ENCODE assay signal across 9 mouse cellular contexts in the genomic region with DNA sequence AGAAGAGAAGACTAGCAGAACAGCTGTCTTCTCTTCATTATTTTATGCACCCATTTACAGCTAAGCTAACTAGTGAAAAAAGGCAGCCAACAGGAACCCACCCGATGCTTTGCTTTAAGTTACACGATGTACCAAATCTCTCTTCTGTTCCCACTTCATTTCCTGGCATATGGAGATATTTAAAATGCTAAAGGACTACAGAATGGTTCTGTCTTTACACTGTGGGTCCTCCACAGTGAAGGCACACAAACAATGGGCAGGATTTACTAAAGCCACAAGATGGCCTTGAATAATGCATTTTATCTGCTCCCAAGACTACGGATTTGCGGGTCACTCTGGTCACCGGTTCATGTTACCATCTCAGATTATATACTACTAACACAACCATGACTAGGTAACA. TPM values are rescaled to one million over a fixed set of nuclear protein-coding genes. Genes with fewer than 3 reads are reported as not detected.
DNase-seq lines count a peak whose midpoint lies in the region; ATAC-seq and TF ChIP-seq lines count a peak whose summit lies in the region.
"Had no signal": no experiment of that assay in that cellular context is flagged by ENCODE, and none has a peak within 500 bp of the region (broad histone marks: within the 10 kb centered on the region; RNA-seq: fewer than 3 reads in every experiment).

No protein-coding gene starts in this region.

- H3K9me3 ChIP-seq in intestine, embryonic 14.5 days (ENCODE audit: control insufficient read depth, low read length), result no peaks in the 10 kb centered on the region
- no peaks in the 10 kb centered on the region for H3K9me3 ChIP-seq in intestine, postnatal 0 days (ENCODE audit: control insufficient read depth)
- no peaks in the 10 kb centered on the region for H3K9me3 ChIP-seq in hindbrain, embryonic 11.5 days (ENCODE audit: control insufficient read depth, low read length)
- no peaks in the 10 kb centered on the region for H3K9me3 ChIP-seq in midbrain, embryonic 13.5 days

- peak overlapping the region; percentile 86 for H3K4me3 ChIP-seq in intestine, embryonic 14.5 days (ENCODE audit: low read depth, low read length)
- H3K4me3 ChIP-seq in intestine, postnatal 0 days (ENCODE audit: low read depth, low read length), result no peak overlapping the region
- H3K4me3 ChIP-seq in hindbrain, embryonic 11.5 days (ENCODE audit: low read depth, low read length), result peak overlapping the region; percentile 76
- peak overlapping the region; percentile 78 for H3K4me3 ChIP-seq in midbrain, embryonic 13.5 days (replicated peaks)

- H3K9ac ChIP-seq in intestine, embryonic 14.5 days (ENCODE audit: low read length), result no peak overlapping the region
- no peak overlapping the region for H3K9ac ChIP-seq in intestine, postnatal 0 days (ENCODE audit: low read depth, low read length)
- 0 out of 2 replicates have a peak overlapping the region, but pooled peaks have one; percentile 31 for H3K9ac ChIP-seq in hindbrain, embryonic 11.5 days (ENCODE audit: low read depth, low read length)
- peak overlapping the region; percentile 59 for H3K9ac ChIP-seq in midbrain, embryonic 13.5 days (replicated peaks)

- 0 out of 2 replicates have a peak, but pooled peaks cover 4% of the 10 kb centered on the region for H3K4me1 ChIP-seq in intestine, embryonic 14.5 days (replicated peaks; ENCODE audit: control insufficient read depth, insufficient read depth, low read length)
- no peaks in the 10 kb centered on the region for H3K4me1 ChIP-seq in intestine, postnatal 0 days (replicated peaks; ENCODE audit: control insufficient read depth, insufficient read depth, low read length)
- 0 out of 2 replicates have a peak, but pooled peaks cover 2% of the 10 kb centered on the region for H3K4me1 ChIP-seq in hindbrain, embryonic 11.5 days (replicated peaks; ENCODE audit: control insufficient read depth, insufficient read depth, low read length)
- peaks cover 49% of the 10 kb centered on the region for H3K4me1 ChIP-seq in midbrain, embryonic 13.5 days (replicated peaks)

- no peak for ATAC-seq in intestine, embryonic 14.5 days (replicated peaks; ENCODE audit: low FRiP score, low TSS enrichment, low read depth)
- ATAC-seq in intestine, postnatal 0 days, result no peak
- no peak for ATAC-seq in hindbrain, embryonic 11.5 days (ENCODE audit: low FRiP score)
- ATAC-seq in midbrain, embryonic 13.5 days, result no peak

- no peak overlapping the region for H3K27ac ChIP-seq in intestine, embryonic 14.5 days (ENCODE audit: low read depth)
- no peak overlapping the region for H3K27ac ChIP-seq in intestine, postnatal 0 days (ENCODE audit: low read depth, low read length)
- no peak overlapping the region for H3K27ac ChIP-seq in hindbrain, embryonic 11.5 days (ENCODE audit: low read depth, low read length)
- peak overlapping the region; percentile 49 for H3K27ac ChIP-seq in midbrain, embryonic 13.5 days

- H3K27me3 ChIP-seq in intestine, embryonic 14.5 days (replicated peaks; ENCODE audit: control insufficient read depth, insufficient read depth, low read length), result no peaks in the 10 kb centered on the region
- no peaks in the 10 kb centered on the region for H3K27me3 ChIP-seq in intestine, postnatal 0 days (replicated peaks; ENCODE audit: control insufficient read depth, insufficient read depth, low read length)
- H3K27me3 ChIP-seq in hindbrain, embryonic 11.5 days (ENCODE audit: control insufficient read depth, insufficient read depth, low read length), result no peaks in the 10 kb centered on the region
- no peaks in the 10 kb centered on the region for H3K27me3 ChIP-seq in midbrain, embryonic 13.5 days
- H3K27me3 ChIP-seq: Patski had no signal

- no peak for DNase-seq in intestine, embryonic 14.5 days (ENCODE audit: low spot score)
- peak; percentile 46 for DNase-seq in R1 (ENCODE audit: low read depth, low spot score)
- no peak for DNase-seq in hindbrain, embryonic 11.5 days (ENCODE audit: low spot score)
- DNase-seq in gastrocnemius, postnatal 10 days, result no peak
- no peak for DNase-seq in lung, postnatal 25 days (ENCODE audit: low spot score)
- no peak for DNase-seq in adrenal gland, postnatal 4 days (ENCODE audit: low spot score in 2 of 2)

- peak overlapping the region; percentile 86 for H3K4me2 ChIP-seq in intestine, embryonic 14.5 days (ENCODE audit: low read length)
- no peak overlapping the region for H3K4me2 ChIP-seq in intestine, postnatal 0 days (replicated peaks; ENCODE audit: low read depth)
- H3K4me2 ChIP-seq in hindbrain, embryonic 11.5 days (replicated peaks; ENCODE audit: low read depth, low read length), result peak overlapping the region; percentile 61
- H3K4me2 ChIP-seq in midbrain, embryonic 13.5 days (replicated peaks), result peak overlapping the region; percentile 71

- 21% methylated on average over 5 of the region's 5 CpGs for WGBS in intestine, embryonic 14.5 days
- WGBS in intestine, postnatal 0 days, result 35% methylated on average over 5 of the region's 5 CpGs
- 19% methylated on average over 5 of the region's 5 CpGs for WGBS in hindbrain, embryonic 11.5 days
- WGBS in midbrain, embryonic 13.5 days, result 3% methylated on average over 5 of the region's 5 CpGs

- TF ChIP-seq CTCF in intestine, postnatal 0 days (IDR thresholded peaks at IDR 0.05; ENCODE audit: low read depth), result no peak

- no peaks in the 10 kb centered on the region for H3K36me3 ChIP-seq in intestine, embryonic 14.5 days (ENCODE audit: control insufficient read depth, insufficient read depth, low read length)
- no peaks in the 10 kb centered on the region; the same call in 1 of the 2 replicates for H3K36me3 ChIP-seq in intestine, postnatal 0 days (ENCODE audit: control insufficient read depth, insufficient read depth)
- H3K36me3 ChIP-seq in hindbrain, embryonic 11.5 days (ENCODE audit: control insufficient read depth, insufficient read depth, low read length), result no peaks in the 10 kb centered on the region
- H3K36me3 ChIP-seq in midbrain, embryonic 13.5 days, result peaks cover 7% of the 10 kb centered on the region

RNA-seq across cellular contexts. Expression of a gene that starts 1.0 kb away (rescaled TPM):
- polyA plus RNA-seq in intestine, embryonic 14.5 days (2014; fragmentation: Nextera tagmentation; extraction: Ambion mirVana), result 5.6 and 5.7 TPM in 2 replicates
- 0.54 and 0.80 TPM in 2 replicates for polyA plus RNA-seq in intestine, postnatal 0 days (2015; fragmentation: Nextera tagmentation; extraction: Ambion mirVana)
- polyA plus RNA-seq in hindbrain, embryonic 11.5 days (2014; fragmentation: Nextera tagmentation; extraction: Ambion mirVana), result 10.6 and 11.6 TPM in 2 replicates
- polyA plus RNA-seq in midbrain, embryonic 13.5 days (2015; fragmentation: Nextera tagmentation; extraction: Ambion mirVana), result 18.3 and 19.2 TPM in 2 replicates
- total RNA-seq in gastrocnemius, postnatal 10 days (2021), result under 1 TPM; 0.12 to 0.14 TPM
- 1 to 10 TPM; 7.9 to 8.4 TPM for total RNA-seq in adrenal gland, postnatal 4 days (2021)

RNA-seq across cellular contexts. Expression of a gene that starts 15.9 kb away (rescaled TPM):
- 62.8 and 66.0 TPM in 2 replicates for polyA plus RNA-seq in intestine, embryonic 14.5 days (2014; fragmentation: Nextera tagmentation; extraction: Ambion mirVana)
- polyA plus RNA-seq in intestine, postnatal 0 days (2015; fragmentation: Nextera tagmentation; extraction: Ambion mirVana), result 26.4 and 27.1 TPM in 2 replicates
- polyA plus RNA-seq in hindbrain, embryonic 11.5 days (2014; fragmentation: Nextera tagmentation; extraction: Ambion mirVana), result 53.3 and 54.4 TPM in 2 replicates
- polyA plus RNA-seq in midbrain, embryonic 13.5 days (2015; fragmentation: Nextera tagmentation; extraction: Ambion mirVana), result 49.3 and 53.8 TPM in 2 replicates
- total RNA-seq in gastrocnemius, postnatal 10 days (2021), result 10 to 100 TPM; 24.4 to 26.4 TPM
- total RNA-seq in adrenal gland, postnatal 4 days (2021), result 10 to 100 TPM; 47.4 to 49.9 TPM

RNA-seq across cellular contexts. Expression of a gene that starts 39.5 kb away (rescaled TPM):
- 58.1 and 62.4 TPM in 2 replicates for polyA plus RNA-seq in intestine, embryonic 14.5 days (2014; fragmentation: Nextera tagmentation; extraction: Ambion mirVana)
- 34.9 and 35.9 TPM in 2 replicates for polyA plus RNA-seq in intestine, postnatal 0 days (2015; fragmentation: Nextera tagmentation; extraction: Ambion mirVana)
- 39.8 and 43.7 TPM in 2 replicates for polyA plus RNA-seq in hindbrain, embryonic 11.5 days (2014; fragmentation: Nextera tagmentation; extraction: Ambion mirVana)
- 29.0 and 36.3 TPM in 2 replicates for polyA plus RNA-seq in midbrain, embryonic 13.5 days (2015; fragmentation: Nextera tagmentation; extraction: Ambion mirVana)
- total RNA-seq in gastrocnemius, postnatal 10 days (2021), result 100 to 1,000 TPM; 171 to 177 TPM
- total RNA-seq in adrenal gland, postnatal 4 days (2021), result 100 to 1,000 TPM; 152 to 160 TPM

Comparison
In these comparisons a context has a peak if more than half of its experiments do, and no peak if none do; other contexts are left out.
1. H3K9ac ChIP-seq: peak in hindbrain, embryonic 11.5 days (single experiment) and midbrain, embryonic 13.5 days (single experiment); none in intestine, embryonic 14.5 days (single experiment) and intestine, postnatal 0 days (single experiment).